Mouse (Mus musculus) stomach, embryonic 15.5 days (tissue): Measurements from ENCODE around the gene B4galt4. TPM values are rescaled to one million over a fixed set of nuclear protein-coding genes. Genes with fewer than 3 reads are reported as not detected.

Experiments used
- ATAC-seq: fragments of 200-750 bp; cut with Nextera tagmentation; 2 replicates; pipeline ENCODE4 v1.8.0; 2017; ENCODE audit warnings: low read depth, moderate number of reproducible peaks, moderate TSS enrichment; ENCODE audit not compliant: insufficient read depth, low FRiP score
- H3K27ac ChIP-seq: fragments of 300-500 bp; sonication (generic); 2 replicates; pipeline ENCODE4 v1.5.1; 2015; ENCODE audit warnings: mild to moderate bottlenecking, inconsistent platforms
- H3K27me3 ChIP-seq: fragments of 300-500 bp; sonication (generic); replicated peaks from 2 replicates; pipeline ENCODE4 v1.6.1; 2015; ENCODE audit warnings: inconsistent platforms
- H3K36me3 ChIP-seq: fragments of 300-500 bp; sonication (generic); 2 replicates; pipeline ENCODE4 v1.6.1; 2015; ENCODE audit warnings: inconsistent platforms
- H3K4me1 ChIP-seq: fragments of 300-500 bp; sonication (generic); 2 replicates; pipeline ENCODE4 v1.6.1; 2015; ENCODE audit warnings: inconsistent platforms
- H3K4me2 ChIP-seq: fragments of 300-500 bp; sonication (generic); 2 replicates; pipeline ENCODE4 v1.6.1; 2015; ENCODE audit warnings: mild to moderate bottlenecking, inconsistent platforms
- H3K4me3 ChIP-seq: fragments of 300-500 bp; sonication (generic); replicated peaks from 2 replicates; pipeline ENCODE4 v1.5.1; 2015; ENCODE audit warnings: inconsistent platforms
- H3K9ac ChIP-seq: fragments of 300-500 bp; sonication (generic); 2 replicates; pipeline ENCODE4 v1.6.1; 2015; ENCODE audit warnings: inconsistent platforms
- H3K9me3 ChIP-seq: fragments of 300-500 bp; sonication (generic); 2 replicates; pipeline ENCODE4 v1.6.1; 2016; ENCODE audit warnings: inconsistent platforms
- WGBS: fragments of 180-500 bp; shearing (Covaris S2); methylation state at CpG from one replicate; pipeline ENCODE4 v1.1.7; 2015; 5-methylcytosine and 5-hydroxymethylcytosine counted together
- polyA plus RNA-seq: library from polyadenylated mRNA; unstranded; fragments of >200 nt; fragmentation: Nextera tagmentation; extraction: Ambion mirVana; gene quantifications from 2 replicates; pipeline ENCODE4 v1.2.1, GENCODE M21; 2015

B4galt4 gene
- polyA plus RNA-seq, 1 experiment from 2014 or later = 21.8 TPM

DNA sequence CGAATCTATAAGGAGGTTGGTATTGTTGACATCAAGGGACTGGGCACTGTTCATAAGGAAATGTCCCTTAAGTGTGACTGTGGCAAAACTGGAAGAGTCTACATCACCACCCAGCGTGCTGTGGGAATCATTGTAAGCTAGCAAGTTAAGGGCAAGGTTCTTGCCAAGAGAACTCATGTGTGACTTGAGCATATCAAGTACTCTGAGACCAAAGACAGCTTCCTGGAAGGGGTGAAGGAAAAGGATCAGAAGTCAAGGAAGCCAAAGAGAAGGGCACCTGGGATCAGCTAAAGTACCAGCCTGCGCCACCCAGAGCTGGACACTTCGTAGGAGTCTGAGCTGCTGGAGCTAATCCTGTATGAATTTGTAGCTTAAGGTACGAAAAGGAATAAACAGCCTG is 18.2 kb downstream of the B4galt4 start:
- H3K27ac ChIP-seq = no peak overlapping the region
- no peak for ATAC-seq
- no peak overlapping the region for H3K9ac ChIP-seq
- H3K4me3 ChIP-seq = no peak overlapping the region
- no peaks in the 10 kb centered on the region for H3K36me3 ChIP-seq
- no peak overlapping the region for H3K4me2 ChIP-seq
- WGBS = 93% methylated on average over 5 of the region's 5 CpGs
- no peaks in the 10 kb centered on the region for H3K9me3 ChIP-seq
- 0 out of 2 replicates have a peak, but pooled peaks cover 2% of the 10 kb centered on the region for H3K4me1 ChIP-seq
- H3K27me3 ChIP-seq = no peaks in the 10 kb centered on the region

DNA sequence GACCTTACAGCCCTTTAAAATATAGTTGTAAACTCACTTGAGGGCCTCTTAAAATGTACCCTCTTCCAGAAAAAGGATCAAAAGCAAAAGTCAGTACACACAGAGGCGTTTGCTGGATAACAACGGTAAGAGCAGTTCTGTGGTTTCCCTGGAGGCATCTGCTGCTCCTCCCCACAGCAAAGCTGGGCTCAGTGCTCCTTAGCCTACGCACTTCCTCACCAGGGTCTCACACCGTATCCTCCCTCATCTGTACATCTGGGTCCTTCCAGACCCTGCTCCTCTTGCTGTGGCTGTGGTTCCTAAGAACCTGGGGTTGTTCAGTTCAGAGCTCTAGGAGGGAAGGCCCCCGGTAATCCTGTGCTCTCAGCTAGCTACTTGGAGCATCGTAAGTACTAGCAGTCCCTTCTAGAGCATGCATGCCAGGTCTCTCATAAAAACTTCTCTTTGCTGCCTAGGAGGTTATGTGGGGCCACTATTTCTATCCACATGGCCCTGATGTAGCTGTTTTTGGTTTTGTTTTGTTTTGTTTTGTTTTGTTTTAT is 18.8 kb downstream of the B4galt4 start:
- no peak for ATAC-seq

DNA sequence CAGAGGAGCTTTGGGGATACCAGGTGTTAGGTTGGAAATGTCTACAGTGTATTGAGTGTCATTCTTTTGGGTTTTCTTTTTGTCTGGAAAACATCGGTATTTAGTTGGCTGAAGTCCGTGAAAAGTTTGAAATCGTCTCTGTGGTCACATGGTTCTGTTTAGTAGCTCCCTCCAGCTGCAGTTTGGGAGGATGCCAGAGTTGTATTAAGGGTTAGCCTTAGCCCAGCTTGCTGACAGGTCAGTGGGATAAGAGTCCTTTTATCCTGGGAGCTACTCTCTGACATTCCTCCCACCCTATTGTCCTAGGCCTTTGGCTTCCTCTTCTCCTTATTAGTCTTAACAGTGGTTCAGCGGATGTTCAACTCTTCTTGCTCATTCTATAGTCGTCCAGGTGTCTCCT is 19.9 kb downstream of the B4galt4 start:
- H3K4me1 ChIP-seq = no peaks in the 10 kb centered on the region
- 77% methylated on average over 5 of the region's 5 CpGs for WGBS
- H3K4me2 ChIP-seq = no peak overlapping the region
- no peak for ATAC-seq
- no peak overlapping the region for H3K9ac ChIP-seq
- no peaks in the 10 kb centered on the region for H3K36me3 ChIP-seq
- H3K9me3 ChIP-seq = no peaks in the 10 kb centered on the region
- H3K27ac ChIP-seq = no peak overlapping the region
- no peak overlapping the region for H3K4me3 ChIP-seq
- H3K27me3 ChIP-seq = no peaks in the 10 kb centered on the region

More for the DNA sequence above, 18.8 kb downstream of the B4galt4 start:
- no peak overlapping the region for H3K9ac ChIP-seq
- no peak overlapping the region for H3K27ac ChIP-seq
- H3K4me1 ChIP-seq = no peaks in the 10 kb centered on the region
- no peaks in the 10 kb centered on the region for H3K36me3 ChIP-seq
- no peak overlapping the region for H3K4me3 ChIP-seq
- H3K4me2 ChIP-seq = no peak overlapping the region
- no peaks in the 10 kb centered on the region for H3K27me3 ChIP-seq
- no peaks in the 10 kb centered on the region for H3K9me3 ChIP-seq
- WGBS = 86% methylated on average over 6 of the region's 6 CpGs

DNA sequence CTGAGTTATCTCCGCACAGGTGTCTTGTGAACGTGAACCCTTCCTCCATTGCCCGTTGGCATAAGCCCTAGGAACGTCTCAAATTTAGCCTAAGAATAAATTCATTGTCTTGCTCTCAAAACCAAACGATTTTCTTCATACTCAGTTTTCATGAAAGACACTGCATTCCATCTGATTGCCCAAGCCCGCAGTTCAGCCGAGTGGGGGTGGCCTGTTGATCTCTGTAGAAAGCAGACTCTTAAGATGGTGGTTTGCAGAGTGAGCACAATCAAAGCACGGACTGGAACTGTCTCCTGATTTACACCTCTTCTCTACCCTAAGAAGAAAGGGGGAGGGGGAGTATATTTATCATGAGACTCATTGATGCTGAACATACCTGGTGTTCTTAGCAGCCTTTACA is 20.3 kb downstream of the B4galt4 start:
- no peaks in the 10 kb centered on the region for H3K36me3 ChIP-seq
- H3K9me3 ChIP-seq = no peaks in the 10 kb centered on the region
- WGBS = 82% methylated on average over 8 of the region's 8 CpGs
- H3K4me2 ChIP-seq = no peak overlapping the region
- no peaks in the 10 kb centered on the region for H3K4me1 ChIP-seq
- H3K27ac ChIP-seq = no peak overlapping the region
- H3K27me3 ChIP-seq = no peaks in the 10 kb centered on the region
- H3K4me3 ChIP-seq = no peak overlapping the region
- ATAC-seq = no peak
- H3K9ac ChIP-seq = no peak overlapping the region

DNA sequence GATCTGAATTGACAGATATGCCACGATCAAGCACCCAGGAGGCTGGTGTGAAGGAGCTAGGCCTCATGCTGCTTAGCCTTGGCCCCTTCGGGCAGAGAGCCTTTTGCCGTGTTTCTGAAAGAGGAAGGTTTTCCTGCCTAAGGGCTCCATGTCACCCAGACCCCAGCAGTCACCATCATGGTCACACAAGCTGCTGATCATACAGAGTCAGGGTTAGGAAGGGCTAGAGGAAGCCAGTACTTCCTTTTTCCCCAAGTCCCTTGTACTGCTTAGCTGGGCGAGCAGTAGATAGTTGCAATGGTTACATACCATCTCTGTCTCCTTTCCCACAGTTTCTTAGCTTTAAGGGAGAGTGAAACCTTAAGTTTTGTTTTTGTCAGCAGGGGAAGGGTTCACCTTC is 21.4 kb downstream of the B4galt4 start:
- H3K9ac ChIP-seq = no peak overlapping the region
- no peak overlapping the region for H3K27ac ChIP-seq
- no peak overlapping the region for H3K4me2 ChIP-seq
- no peaks in the 10 kb centered on the region for H3K4me1 ChIP-seq
- no peaks in the 10 kb centered on the region for H3K9me3 ChIP-seq
- no peaks in the 10 kb centered on the region for H3K27me3 ChIP-seq
- WGBS = 80% methylated on average over 4 of the region's 4 CpGs
- H3K36me3 ChIP-seq = no peaks in the 10 kb centered on the region
- no peak for ATAC-seq
- no peak overlapping the region for H3K4me3 ChIP-seq

DNA sequence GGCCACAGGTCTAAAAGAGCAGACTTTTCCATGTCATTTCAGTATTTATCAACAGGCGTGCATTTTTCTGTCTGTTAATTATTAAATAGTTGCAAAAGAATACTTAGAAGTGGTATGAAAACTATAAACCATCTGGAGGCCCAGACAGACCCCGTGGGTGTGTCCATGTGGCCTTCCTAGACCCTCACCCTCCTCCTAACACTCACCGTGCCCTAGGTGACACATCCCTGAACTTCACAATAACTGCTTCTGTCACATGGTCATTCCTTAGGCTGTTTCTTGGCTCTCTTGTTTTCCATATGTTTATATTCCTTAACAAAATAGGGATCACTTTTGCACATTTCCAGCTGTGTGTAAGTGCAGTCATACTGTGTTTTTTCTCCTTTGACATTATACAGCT is 24.6 kb downstream of the B4galt4 start:
- Histone ChIP-seq H3K9me3 (no peaks in the 10 kb centered on the region), H3K27me3 (no peaks in the 10 kb centered on the region), H3K9ac (no peak overlapping the region), H3K4me2 (no peak overlapping the region), H3K27ac (no peak overlapping the region), H3K36me3 (no peaks in the 10 kb centered on the region; the same call in 1 of the 2 replicates), H3K4me1 (no peaks in the 10 kb centered on the region), H3K4me3 (no peak overlapping the region)
- WGBS = 40% methylated on average over 3 of the region's 3 CpGs
- ATAC-seq = no peak

DNA sequence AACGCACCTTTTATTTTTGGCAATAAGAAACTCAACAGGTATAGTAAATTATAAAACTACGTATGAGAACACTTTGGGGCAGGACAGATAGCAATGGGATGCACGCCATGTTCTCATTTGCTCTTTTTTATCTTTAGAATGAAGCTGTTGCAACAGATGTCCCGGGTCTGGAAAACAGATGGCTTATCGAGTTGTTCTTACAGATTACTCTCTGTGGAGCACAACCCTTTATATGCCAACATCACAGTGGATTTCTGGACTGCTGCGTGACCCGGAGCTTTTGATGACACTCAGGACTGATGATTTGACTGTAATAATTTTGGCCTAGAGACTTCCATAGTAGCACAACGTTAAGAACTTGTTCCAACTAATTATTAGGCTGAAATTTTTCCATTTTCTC is 25.7 kb downstream of the B4galt4 start:
- no peaks in the 10 kb centered on the region for H3K4me1 ChIP-seq
- H3K4me2 ChIP-seq = no peak overlapping the region
- H3K9ac ChIP-seq = no peak overlapping the region
- H3K36me3 ChIP-seq = no peaks in the 10 kb centered on the region; the same call in 1 of the 2 replicates
- no peak overlapping the region for H3K27ac ChIP-seq
- no peak for ATAC-seq
- 83% methylated on average over 8 of the region's 8 CpGs for WGBS
- H3K9me3 ChIP-seq = no peaks in the 10 kb centered on the region
- no peaks in the 10 kb centered on the region for H3K27me3 ChIP-seq
- no peak overlapping the region for H3K4me3 ChIP-seq

DNA sequence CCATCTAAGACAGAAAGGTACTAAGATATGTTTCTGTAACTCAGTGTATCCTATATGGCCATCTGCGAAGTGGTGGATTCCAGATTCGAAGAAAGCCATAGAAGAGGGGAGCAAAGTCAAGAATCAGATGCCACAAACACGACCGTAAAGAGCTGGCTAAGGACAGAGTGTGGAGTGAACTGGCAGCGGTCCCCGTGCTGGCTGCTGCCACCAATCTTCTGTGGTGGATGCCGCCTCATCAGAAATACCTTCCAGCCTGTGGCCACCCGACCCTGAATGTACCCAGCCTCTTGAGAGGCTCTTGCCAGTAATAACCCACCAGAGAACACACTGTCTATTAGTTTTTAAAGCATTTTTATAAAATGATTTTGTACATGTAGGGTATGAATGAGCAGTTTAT is 26.3 kb downstream of the B4galt4 start:
- no peak overlapping the region for H3K9ac ChIP-seq
- ATAC-seq = no peak
- H3K36me3 ChIP-seq = no peaks in the 10 kb centered on the region; the same call in 1 of the 2 replicates
- H3K27ac ChIP-seq = no peak overlapping the region
- H3K4me1 ChIP-seq = no peaks in the 10 kb centered on the region
- H3K27me3 ChIP-seq = no peaks in the 10 kb centered on the region
- H3K9me3 ChIP-seq = no peaks in the 10 kb centered on the region
- no peak overlapping the region for H3K4me2 ChIP-seq
- 92% methylated on average over 8 of the region's 8 CpGs for WGBS
- no peak overlapping the region for H3K4me3 ChIP-seq

DNA sequence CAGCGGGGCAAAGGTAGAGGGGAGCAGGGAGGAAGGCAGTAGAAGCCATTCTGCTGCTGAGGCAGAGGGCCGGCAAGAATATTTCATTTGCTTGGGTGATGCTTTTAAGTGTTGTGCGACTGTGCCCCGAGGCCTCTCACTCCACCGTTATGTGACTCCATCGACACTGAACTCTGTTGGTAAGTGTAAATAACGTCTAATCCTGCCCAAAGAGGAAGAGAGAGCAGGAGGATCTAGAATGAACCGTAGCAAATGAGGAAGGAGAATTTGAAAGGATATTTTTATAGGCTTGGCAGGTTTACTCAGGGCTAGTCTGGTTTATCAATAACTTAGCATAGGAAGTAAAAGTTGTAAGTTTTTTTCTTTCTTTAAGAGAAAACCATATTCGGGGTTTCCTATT is 27.5 kb downstream of the B4galt4 start:
- Histone ChIP-seq H3K27me3 (no peaks in the 10 kb centered on the region), H3K4me3 (no peak overlapping the region), H3K27ac (no peak overlapping the region), H3K4me1 (no peaks in the 10 kb centered on the region), H3K9ac (no peak overlapping the region), H3K36me3 (no peaks in the 10 kb centered on the region; the same call in 1 of the 2 replicates), H3K9me3 (no peaks in the 10 kb centered on the region), H3K4me2 (no peak overlapping the region)
- no peak for ATAC-seq
- 68% methylated on average over 9 of the region's 9 CpGs for WGBS

DNA sequence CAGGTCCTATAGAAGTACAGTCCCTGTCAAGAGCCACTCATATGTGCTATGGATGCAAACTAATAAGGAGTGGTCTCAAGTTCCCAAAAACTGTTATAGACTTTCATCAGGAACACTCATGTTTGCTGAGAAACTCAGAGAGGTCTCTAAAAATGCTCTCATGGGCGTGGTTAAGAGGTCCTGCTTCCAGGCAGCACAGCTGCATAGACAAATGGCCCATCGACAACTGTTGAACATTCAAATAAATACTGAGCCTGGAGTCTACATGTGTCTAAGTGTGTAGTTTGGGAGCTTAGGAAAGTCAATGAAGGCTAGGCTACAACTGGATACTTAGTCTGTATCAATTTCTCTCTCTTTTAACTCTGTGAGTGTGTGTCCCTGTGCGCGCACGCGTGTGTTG is 29.1 kb downstream of the B4galt4 start:
- Histone ChIP-seq H3K4me1 (no peaks in the 10 kb centered on the region), H3K27me3 (no peaks in the 10 kb centered on the region), H3K9me3 (no peaks in the 10 kb centered on the region), H3K4me2 (no peak overlapping the region), H3K27ac (no peak overlapping the region), H3K36me3 (no peaks in the 10 kb centered on the region; the same call in 1 of the 2 replicates), H3K4me3 (no peak overlapping the region), H3K9ac (no peak overlapping the region)
- 87% methylated on average over 6 of the region's 6 CpGs for WGBS
- no peak for ATAC-seq

DNA sequence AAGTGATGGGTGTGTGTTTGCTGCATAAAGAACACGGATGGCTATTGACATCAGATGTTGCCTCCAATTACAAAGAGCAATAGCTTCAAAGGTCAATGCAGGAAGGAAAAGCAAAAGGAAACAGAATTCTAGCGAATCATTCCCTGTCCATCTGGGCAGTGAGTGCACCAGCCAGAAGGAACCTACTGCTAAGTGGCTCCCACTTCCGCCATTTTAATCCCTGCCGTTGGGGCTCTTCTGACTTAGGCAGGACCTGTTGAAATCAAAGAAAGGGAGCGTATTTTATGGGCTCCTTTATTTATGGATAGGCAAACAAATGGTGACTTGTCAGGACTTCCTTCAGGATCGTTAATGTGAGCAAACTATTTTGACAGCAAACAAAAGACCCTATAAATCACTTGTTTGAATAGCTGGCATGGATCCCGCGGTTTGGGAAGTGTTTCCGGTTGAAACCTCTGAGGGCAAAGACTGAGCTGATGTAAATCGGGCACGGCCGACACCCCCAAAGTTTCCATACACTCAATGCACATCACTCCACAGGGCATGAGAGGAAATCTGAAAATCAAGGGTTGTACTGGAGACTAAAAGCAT is 30.9 kb downstream of the B4galt4 start:
- Histone ChIP-seq H3K27ac (0 out of 2 replicates have a peak overlapping the region, but pooled peaks have one; percentile 42), H3K9ac (no peak overlapping the region), H3K4me2 (peak overlapping the region; percentile 17; the same call in 1 of the 2 replicates), H3K9me3 (no peaks in the 10 kb centered on the region), H3K4me3 (no peak overlapping the region), H3K36me3 (no peaks in the 10 kb centered on the region; the same call in 1 of the 2 replicates), H3K27me3 (no peaks in the 10 kb centered on the region), H3K4me1 (no peaks in the 10 kb centered on the region)
- 29% methylated on average over 12 of the region's 12 CpGs for WGBS
- ATAC-seq = no peak

DNA sequence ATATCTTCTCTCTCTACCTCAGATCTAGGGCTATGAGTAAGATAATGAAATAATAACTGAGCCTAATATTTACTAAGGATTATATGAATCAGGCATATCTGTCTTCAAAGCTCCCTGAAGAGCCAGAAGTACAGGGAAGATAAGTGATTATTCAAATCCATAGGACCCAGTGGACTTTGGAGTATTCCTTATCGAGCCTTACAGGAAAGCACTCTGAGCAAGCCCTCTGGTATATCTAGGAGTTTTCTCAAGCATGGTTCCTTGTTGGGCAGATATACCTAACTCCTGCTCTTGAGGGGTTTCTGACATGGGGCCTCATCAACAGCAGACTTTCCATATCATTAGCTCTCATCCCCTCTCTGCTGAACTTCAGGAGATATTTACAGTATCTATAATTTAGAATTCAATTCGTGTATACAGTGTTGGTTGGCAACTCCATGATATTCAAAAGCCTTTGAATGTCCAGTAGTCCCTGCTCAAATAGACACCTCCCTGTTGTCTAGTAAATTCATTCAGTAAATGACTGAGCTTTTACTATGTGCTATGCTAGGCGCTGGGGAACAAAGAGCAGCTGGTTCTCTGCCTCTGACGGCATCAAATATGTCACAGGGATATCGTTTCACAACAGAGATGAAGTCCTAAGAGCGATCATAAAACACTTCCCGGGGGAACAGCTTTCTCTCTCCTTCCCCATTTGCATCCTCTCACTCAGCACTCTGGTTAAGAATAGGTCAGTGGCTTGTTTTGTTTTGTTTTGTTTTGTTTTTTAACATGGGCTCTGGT is 33.1 kb downstream of the B4galt4 start:
- Histone ChIP-seq H3K4me3 (no peak overlapping the region), H3K27me3 (no peaks in the 10 kb centered on the region), H3K4me1 (no peaks in the 10 kb centered on the region), H3K27ac (no peak overlapping the region), H3K4me2 (no peak overlapping the region), H3K9ac (no peak overlapping the region), H3K36me3 (no peaks in the 10 kb centered on the region), H3K9me3 (no peaks in the 10 kb centered on the region)
- 57% methylated on average over 7 of the region's 7 CpGs for WGBS
- no peak for ATAC-seq
